ENCODE assay signal across 14 mouse cellular contexts in genomic region chr2:172949051-172949450, GRCm38 (mm10). TPM values are rescaled to one million over a fixed set of nuclear protein-coding genes. Genes with fewer than 3 reads are reported as not detected.
DNase-seq lines count a peak whose midpoint lies in the region; ATAC-seq and TF ChIP-seq lines count a peak whose summit lies in the region.
"Had no signal": no experiment of that assay in that cellular context is flagged by ENCODE, and none has a peak within 500 bp of the region (broad histone marks: within the 10 kb centered on the region; RNA-seq: fewer than 3 reads in every experiment).

No protein-coding gene starts in this region.

- 43% methylated on average over 5 of the region's 5 CpGs for WGBS in forebrain, embryonic 12.5 days
- 46% methylated on average over 5 of the region's 5 CpGs for WGBS in forebrain, embryonic 16.5 days
- WGBS in thymus, adult 2 months = 34% methylated on average over 5 of the region's 5 CpGs
- WGBS in stomach, postnatal 0 days = 39% methylated on average over 5 of the region's 5 CpGs

- H3K27me3 ChIP-seq in forebrain, embryonic 12.5 days = peaks cover 25% of the 10 kb centered on the region
- no peaks in the 10 kb centered on the region for H3K27me3 ChIP-seq in forebrain, embryonic 16.5 days (replicated peaks; ENCODE audit: control insufficient read depth, insufficient read depth, low read length)
- H3K27me3 ChIP-seq in thymus, adult 2 months (ENCODE audit: control insufficient read depth, insufficient read depth, low read length) = no peaks in the 10 kb centered on the region
- no peaks in the 10 kb centered on the region for H3K27me3 ChIP-seq in stomach, postnatal 0 days (ENCODE audit: control insufficient read depth, insufficient read depth, low read length)

- H3K9ac ChIP-seq in forebrain, embryonic 12.5 days = no peak overlapping the region
- H3K9ac ChIP-seq in forebrain, embryonic 16.5 days (replicated peaks; ENCODE audit: low read depth, low read length) = no peak overlapping the region
- no peak overlapping the region for H3K9ac ChIP-seq in stomach, postnatal 0 days (ENCODE audit: low read length)
- H3K9ac ChIP-seq: hindbrain, embryonic 12.5 days had no signal

- H3K27ac ChIP-seq in forebrain, embryonic 12.5 days = no peak overlapping the region
- no peak overlapping the region for H3K27ac ChIP-seq in forebrain, embryonic 16.5 days (ENCODE audit: low read length)
- no peak overlapping the region for H3K27ac ChIP-seq in left cerebral cortex, adult 2 months
- H3K27ac ChIP-seq in thymus, adult 2 months (ENCODE audit: control insufficient read depth, insufficient read depth, low read length) = no peak overlapping the region
- H3K27ac ChIP-seq in stomach, postnatal 0 days (replicated peaks) = no peak overlapping the region
- H3K27ac ChIP-seq: hindbrain, embryonic 12.5 days had no signal

- no peaks in the 10 kb centered on the region for H3K36me3 ChIP-seq in forebrain, embryonic 12.5 days (replicated peaks)
- no peaks in the 10 kb centered on the region for H3K36me3 ChIP-seq in forebrain, embryonic 16.5 days (ENCODE audit: control insufficient read depth, insufficient read depth)
- H3K36me3 ChIP-seq in thymus, adult 2 months (ENCODE audit: control insufficient read depth, insufficient read depth, low read length) = no peaks in the 10 kb centered on the region
- no peaks in the 10 kb centered on the region for H3K36me3 ChIP-seq in stomach, postnatal 0 days (ENCODE audit: control insufficient read depth, insufficient read depth, low read length)
- H3K36me3 ChIP-seq: hindbrain, embryonic 12.5 days had no signal

- no peak for TF ChIP-seq EP300 in stomach, postnatal 0 days (optimal IDR thresholded peaks at IDR 0.05)

- no peaks in the 10 kb centered on the region for H3K9me3 ChIP-seq in forebrain, embryonic 12.5 days
- no peaks in the 10 kb centered on the region for H3K9me3 ChIP-seq in forebrain, embryonic 16.5 days (ENCODE audit: control insufficient read depth, low read length)
- H3K9me3 ChIP-seq in stomach, postnatal 0 days (ENCODE audit: control insufficient read depth, low read length) = no peaks in the 10 kb centered on the region
- H3K9me3 ChIP-seq: hindbrain, embryonic 12.5 days had no signal

- H3K4me1 ChIP-seq in forebrain, embryonic 12.5 days = peaks cover 11% of the 10 kb centered on the region
- H3K4me1 ChIP-seq in forebrain, embryonic 16.5 days (replicated peaks; ENCODE audit: control insufficient read depth, insufficient read depth, low read length) = peaks cover 7% of the 10 kb centered on the region; the same call in 1 of the 2 replicates
- H3K4me1 ChIP-seq in thymus, adult 2 months (replicated peaks; ENCODE audit: control insufficient read depth, insufficient read depth, low read length) = peaks cover 4% of the 10 kb centered on the region; the same call in 1 of the 2 replicates
- no peaks in the 10 kb centered on the region for H3K4me1 ChIP-seq in stomach, postnatal 0 days (replicated peaks; ENCODE audit: control insufficient read depth, insufficient read depth)

- 0 out of 2 replicates have a peak, but pooled peaks have one; percentile 3 for ATAC-seq in forebrain, embryonic 12.5 days (ENCODE audit: low FRiP score)
- ATAC-seq in forebrain, embryonic 16.5 days = no peak
- ATAC-seq in stomach, postnatal 0 days (ENCODE audit: low FRiP score, low TSS enrichment) = no peak

- H3K4me3 ChIP-seq in forebrain, embryonic 12.5 days (replicated peaks) = no peak overlapping the region
- H3K4me3 ChIP-seq in forebrain, embryonic 16.5 days (replicated peaks; ENCODE audit: low read length) = no peak overlapping the region
- no peak overlapping the region for H3K4me3 ChIP-seq in left cerebral cortex, adult 2 months
- no peak overlapping the region for H3K4me3 ChIP-seq in thymus, adult 2 months (ENCODE audit: control insufficient read depth, insufficient read depth, low read length)
- no peak overlapping the region for H3K4me3 ChIP-seq in stomach, postnatal 0 days (ENCODE audit: low read depth, low read length)
- H3K4me3 ChIP-seq: hindbrain, embryonic 12.5 days had no signal

- TF ChIP-seq POLR2A in thymus, adult 2 months (IDR thresholded peaks at IDR 0.05; ENCODE audit: control insufficient read depth, extremely low read depth, insufficient read depth, low read length, poor library complexity) = no peak

- peak; percentile 38 for TF ChIP-seq CTCF in left cerebral cortex, adult 2 months (IDR thresholded peaks at IDR 0.05)
- TF ChIP-seq CTCF in thymus, adult 2 months (IDR thresholded peaks at IDR 0.05; ENCODE audit: borderline replicate concordance, control insufficient read depth, extremely low read depth, insufficient read depth, low read length, poor library complexity) = peak; percentile 56; the same call in 1 of the 2 replicates
- TF ChIP-seq CTCF in stomach, postnatal 0 days (IDR thresholded peaks at IDR 0.05; ENCODE audit: low read depth) = peak; percentile 66

- H3K4me2 ChIP-seq in forebrain, embryonic 12.5 days = no peak overlapping the region
- H3K4me2 ChIP-seq in forebrain, embryonic 16.5 days (ENCODE audit: low read length) = no peak overlapping the region
- H3K4me2 ChIP-seq in stomach, postnatal 0 days (replicated peaks; ENCODE audit: low read depth) = no peak overlapping the region
- H3K4me2 ChIP-seq: hindbrain, embryonic 12.5 days had no signal

- intact Hi-C loops in left cerebral cortex, adult 2 months (cut with DNase I) = no loop called here
- intact Hi-C loops in left cerebral cortex, postnatal 4 days (cut with DNase I) = no loop called here

- DNase-seq in left cerebral cortex, adult 2 months (ENCODE audit: extremely low spot score in 1 of 2, low spot score in 2 of 2) = no peak
- DNase-seq in left cerebral cortex, postnatal 4 days = no peak
- no peak for DNase-seq in thymus, adult 2 months
- no peak for DNase-seq in thymus, postnatal 10 days (ENCODE audit: low spot score in 2 of 2)
- DNase-seq in stomach, postnatal 0 days (ENCODE audit: low spot score) = no peak
- no peak for DNase-seq in Muller cell, postnatal 12 days (ENCODE audit: inconsistent ontology term)
- DNase-seq: cerebellum, postnatal 36 days; gastrocnemius, postnatal 25 days; kidney, postnatal 36 days; thymus, postnatal 25 days had no signal

RNA-seq across cellular contexts. Expression of gene Bmp7, which starts 8.9 kb away (rescaled TPM):
- polyA plus RNA-seq in forebrain, embryonic 12.5 days (2016; fragmentation: Nextera tagmentation; extraction: Ambion mirVana) = 9.5 and 13.2 TPM in 2 replicates
- polyA plus RNA-seq in forebrain, embryonic 16.5 days (2015; fragmentation: Nextera tagmentation; extraction: Ambion mirVana) = 7.4 and 9.7 TPM in 2 replicates
- 10 to 100 TPM in 1 of 2 experiments, 1 to 10 TPM in 1; 9.6 to 13.9 TPM for total RNA-seq in left cerebral cortex, adult 2 months (2021)
- 10 to 100 TPM; 13.0 to 14.5 TPM for total RNA-seq in left cerebral cortex, postnatal 4 days (2021)
- 25.3 and 26.5 TPM in 2 replicates for polyA plus RNA-seq in thymus, adult 2 months (2012; rRNA removed)
- polyA plus RNA-seq in stomach, postnatal 0 days (2015; fragmentation: Nextera tagmentation; extraction: Ambion mirVana) = 8.2 and 8.9 TPM in 2 replicates

RNA-seq across cellular contexts. Expression of gene Spo11, which starts 28.4 kb away (rescaled TPM):
- 0.27 and 1.0 TPM in 2 replicates for polyA plus RNA-seq in forebrain, embryonic 12.5 days (2016; fragmentation: Nextera tagmentation; extraction: Ambion mirVana)
- polyA plus RNA-seq in forebrain, embryonic 16.5 days (2015; fragmentation: Nextera tagmentation; extraction: Ambion mirVana) = 0.68 and 0.75 TPM in 2 replicates
- under 1 TPM; 0.30 to 0.86 TPM for total RNA-seq in left cerebral cortex, adult 2 months (2021)
- under 1 TPM; 0.44 to 0.74 TPM for total RNA-seq in left cerebral cortex, postnatal 4 days (2021)
- polyA plus RNA-seq in thymus, adult 2 months (2012; rRNA removed) = 101 and 126 TPM in 2 replicates
- 0.02 TPM in 2 replicates for polyA plus RNA-seq in stomach, postnatal 0 days (2015; fragmentation: Nextera tagmentation; extraction: Ambion mirVana)
- total RNA-seq: gastrocnemius, postnatal 25 days had no signal
- polyA plus RNA-seq: C2C12 had no signal

RNA-seq across cellular contexts. Expression of gene Rae1, which starts 50.9 kb away (rescaled TPM):
- 122 and 132 TPM in 2 replicates for polyA plus RNA-seq in forebrain, embryonic 12.5 days (2016; fragmentation: Nextera tagmentation; extraction: Ambion mirVana)
- polyA plus RNA-seq in forebrain, embryonic 16.5 days (2015; fragmentation: Nextera tagmentation; extraction: Ambion mirVana) = 156 TPM in 2 replicates
- total RNA-seq in left cerebral cortex, adult 2 months (2021) = 10 to 100 TPM; 55.8 to 61.1 TPM
- total RNA-seq in left cerebral cortex, postnatal 4 days (2021) = 10 to 100 TPM; 85.7 to 98.0 TPM
- 111 and 122 TPM in 2 replicates for polyA plus RNA-seq in thymus, adult 2 months (2012; rRNA removed)
- 66.8 and 68.7 TPM in 2 replicates for polyA plus RNA-seq in stomach, postnatal 0 days (2015; fragmentation: Nextera tagmentation; extraction: Ambion mirVana)

Comparison
In these comparisons a context has a peak if more than half of its experiments do, and no peak if none do; other contexts are left out.
1. RNA of gene Spo11, which starts 28.4 kb away (polyA plus RNA-seq): 101 to 126 TPM in thymus, adult 2 months; 0.68 to 0.75 TPM in forebrain, embryonic 16.5 days, 0.27 to 1.0 TPM in forebrain, embryonic 12.5 days and 0.02 TPM in stomach, postnatal 0 days; every median in the first group is over 10 times any median in the second.
2. Peak in every context shown above with its lines, with median percentiles within 50 percentile points of each other: CTCF ChIP-seq.